Mouse (Mus musculus) stomach, embryonic 16.5 days (tissue): ENCODE measurements at regions not wholly inside any gene's neighbourhood (a gene's known extent, or its start where the extent isn't known, plus 50 kb on each side); places are given as distances from the start of the nearest gene placed in this dataset.

Experiments
- ATAC-seq: fragments of 200-750 bp; cut with Nextera tagmentation; 2 replicates; pipeline ENCODE4 v1.8.0; 2017; ENCODE audit warnings: moderate number of reproducible peaks, moderate TSS enrichment; ENCODE audit not compliant: insufficient read depth, low FRiP score
- H3K27ac ChIP-seq: fragments of 300-500 bp; sonication (generic); 2 replicates; pipeline ENCODE4 v1.5.1; 2014; ENCODE audit warnings: low read length
- H3K27me3 ChIP-seq: fragments of 300-500 bp; sonication (generic); 2 replicates; pipeline ENCODE4 v1.6.1; 2014; ENCODE audit warnings: low read length, control low read depth, mixed read lengths; ENCODE audit not compliant: control insufficient read depth, insufficient read depth
- H3K36me3 ChIP-seq: fragments of 300-500 bp; sonication (generic); 2 replicates; pipeline ENCODE4 v1.6.1; 2014; ENCODE audit warnings: low read length; ENCODE audit not compliant: control insufficient read depth, insufficient read depth
- H3K4me1 ChIP-seq: fragments of 300-500 bp; sonication (generic); 2 replicates; pipeline ENCODE4 v1.6.1; 2014; ENCODE audit warnings: low read length, control low read depth, mixed read lengths; ENCODE audit not compliant: control insufficient read depth, insufficient read depth
- H3K4me2 ChIP-seq: fragments of 300-500 bp; sonication (generic); 2 replicates; pipeline ENCODE4 v1.6.1; 2014; ENCODE audit warnings: low read depth, low read length, mixed read lengths
- H3K4me3 ChIP-seq: fragments of 300-500 bp; sonication (generic); replicated peaks from 2 replicates; pipeline ENCODE4 v1.5.1; 2014; ENCODE audit warnings: mild to moderate bottlenecking, low read length
- H3K9ac ChIP-seq: fragments of 300-500 bp; sonication (generic); 2 replicates; pipeline ENCODE4 v1.6.1; 2014; ENCODE audit warnings: low read length
- H3K9me3 ChIP-seq: fragments of 300-500 bp; sonication (generic); replicated peaks from 2 replicates; pipeline ENCODE4 v1.6.1; 2016; ENCODE audit warnings: low read length, control low read depth; ENCODE audit not compliant: control insufficient read depth
- WGBS: fragments of 180-500 bp; shearing (Covaris S2); extraction: QIAGEN DNeasy Blood & Tissue Kit; methylation state at CpG from one replicate; pipeline ENCODE4 v1.1.7; 2014; 5-methylcytosine and 5-hydroxymethylcytosine counted together

- H3K27ac ChIP-seq, result no peak overlapping the region
- no peak overlapping the region for H3K4me2 ChIP-seq
- no peaks in the 10 kb centered on the region for H3K36me3 ChIP-seq
- H3K27me3 ChIP-seq, result no peaks in the 10 kb centered on the region
- ATAC-seq, result no peak
- no peak overlapping the region for H3K9ac ChIP-seq
- H3K9me3 ChIP-seq, result no peaks in the 10 kb centered on the region
- no peak overlapping the region for H3K4me3 ChIP-seq
- no peaks in the 10 kb centered on the region for H3K4me1 ChIP-seq
- WGBS, result 75% methylated on average over 10 of the region's 10 CpGs
These were observed 176.8 kb upstream of the Arl4c start for GRCm38 (mm10) chr1:88878831-88879230.

DNA sequence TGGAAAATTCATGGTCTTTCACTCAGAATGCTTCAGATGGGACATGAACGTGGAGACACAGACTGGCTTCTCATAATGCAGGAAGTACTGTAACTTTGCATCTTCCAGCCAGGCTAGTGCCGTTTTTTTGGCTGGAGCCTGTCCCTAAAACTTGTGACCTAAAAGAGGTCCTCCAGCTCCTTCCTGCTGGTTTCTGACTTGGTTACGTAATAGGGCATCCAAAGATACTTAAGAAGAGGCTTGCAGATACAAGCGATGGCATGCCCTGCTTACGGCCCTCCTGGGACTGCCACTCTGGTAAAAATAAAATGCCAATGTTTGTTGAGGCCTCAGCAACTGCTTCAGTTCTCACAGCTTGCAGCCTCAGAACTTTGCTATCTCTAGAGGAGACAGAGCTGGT is 177.3 kb upstream of the Arl4c start:
- no peak overlapping the region for H3K4me2 ChIP-seq
- H3K9me3 ChIP-seq, result no peaks in the 10 kb centered on the region
- H3K4me3 ChIP-seq, result no peak overlapping the region
- H3K36me3 ChIP-seq, result no peaks in the 10 kb centered on the region
- H3K27ac ChIP-seq, result no peak overlapping the region
- H3K9ac ChIP-seq, result no peak overlapping the region
- WGBS, result 68% methylated on average over 5 of the region's 5 CpGs
- ATAC-seq, result no peak
- H3K4me1 ChIP-seq, result no peaks in the 10 kb centered on the region
- H3K27me3 ChIP-seq, result no peaks in the 10 kb centered on the region

DNA sequence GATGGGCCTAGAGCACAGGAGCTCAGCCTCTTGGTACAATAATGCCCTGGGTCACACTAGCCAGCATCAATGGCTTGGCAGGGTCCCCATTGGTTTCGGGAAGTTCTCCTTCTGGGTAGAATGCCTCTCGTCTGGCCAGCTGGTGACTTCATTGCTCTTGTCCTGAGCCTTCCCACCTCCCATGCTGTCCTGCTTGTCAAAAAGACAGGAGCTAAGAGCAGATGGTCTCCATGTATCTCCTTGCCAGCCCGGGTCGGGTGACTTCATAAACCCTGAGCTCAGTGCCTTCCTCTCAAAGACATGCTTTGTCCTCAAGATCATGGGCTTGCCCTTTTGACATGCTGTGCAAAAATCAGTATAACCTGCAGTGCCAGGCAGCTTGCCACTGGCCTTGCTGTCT is 179.2 kb upstream of the Sh3bp4 start:
- no peak overlapping the region for H3K27ac ChIP-seq
- no peak overlapping the region for H3K9ac ChIP-seq
- no peak for ATAC-seq
- H3K4me3 ChIP-seq, result no peak overlapping the region
- H3K27me3 ChIP-seq, result no peaks in the 10 kb centered on the region
- H3K36me3 ChIP-seq, result no peaks in the 10 kb centered on the region
- no peaks in the 10 kb centered on the region for H3K9me3 ChIP-seq
- H3K4me1 ChIP-seq, result no peaks in the 10 kb centered on the region
- no peak overlapping the region for H3K4me2 ChIP-seq
- WGBS, result 79% methylated on average over 4 of the region's 4 CpGs

DNA sequence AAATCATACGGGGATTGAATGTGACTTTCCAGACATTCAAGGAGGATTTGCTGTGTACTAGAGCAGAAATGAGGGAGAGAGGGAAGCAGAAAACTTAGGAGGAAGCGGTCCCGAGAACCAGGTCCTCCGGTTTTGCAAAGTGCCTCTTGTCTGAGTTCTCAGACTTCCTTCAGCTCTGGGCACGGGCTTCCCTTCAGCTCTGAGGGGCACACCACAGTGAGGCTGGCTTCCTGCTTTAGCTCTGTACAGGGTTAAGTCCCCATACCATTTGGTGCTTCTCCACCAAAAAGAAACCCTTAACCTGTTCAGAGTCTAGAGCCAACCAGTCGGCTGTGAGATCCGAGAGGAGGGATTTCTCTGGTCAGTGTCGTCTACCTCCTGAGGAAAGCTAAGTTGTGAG is 167.8 kb upstream of the Sh3bp4 start:
- WGBS, result 78% methylated on average over 8 of the region's 8 CpGs
- Histone ChIP-seq H3K27me3 (no peaks in the 10 kb centered on the region), H3K4me2 (no peak overlapping the region), H3K9me3 (no peaks in the 10 kb centered on the region), H3K4me3 (no peak overlapping the region), H3K27ac (no peak overlapping the region), H3K9ac (no peak overlapping the region), H3K4me1 (no peaks in the 10 kb centered on the region), H3K36me3 (no peaks in the 10 kb centered on the region)
- ATAC-seq, result no peak

GRCm38 (mm10) chr1:88907766-88908463 is 162.3 kb upstream of the Sh3bp4 start:
- WGBS, result 87% methylated on average over 14 of the region's 14 CpGs
- ATAC-seq, result no peak
- H3K27ac ChIP-seq, result no peak overlapping the region

GRCm38 (mm10) chr1:88908683-88909082 is 161.5 kb upstream of the Sh3bp4 start:
- H3K27me3 ChIP-seq, result no peaks in the 10 kb centered on the region
- H3K9ac ChIP-seq, result no peak overlapping the region
- H3K27ac ChIP-seq, result no peak overlapping the region
- no peak for ATAC-seq
- no peaks in the 10 kb centered on the region for H3K36me3 ChIP-seq
- H3K4me1 ChIP-seq, result no peaks in the 10 kb centered on the region
- no peak overlapping the region for H3K4me2 ChIP-seq
- no peaks in the 10 kb centered on the region for H3K9me3 ChIP-seq
- WGBS, result 36% methylated on average over 8 of the region's 8 CpGs
- H3K4me3 ChIP-seq, result no peak overlapping the region

More at GRCm38 (mm10) chr1:88907766-88908463, 162.3 kb upstream of the Sh3bp4 start:
- Histone ChIP-seq H3K9me3 (no peaks in the 10 kb centered on the region), H3K4me2 (no peak overlapping the region), H3K9ac (no peak overlapping the region), H3K27me3 (no peaks in the 10 kb centered on the region), H3K4me3 (no peak overlapping the region), H3K36me3 (no peaks in the 10 kb centered on the region), H3K4me1 (no peaks in the 10 kb centered on the region)

- Histone ChIP-seq H3K36me3 (no peaks in the 10 kb centered on the region), H3K4me2 (no peak overlapping the region), H3K9me3 (no peaks in the 10 kb centered on the region), H3K9ac (no peak overlapping the region), H3K4me1 (no peaks in the 10 kb centered on the region), H3K27ac (no peak overlapping the region), H3K27me3 (no peaks in the 10 kb centered on the region), H3K4me3 (no peak overlapping the region)
- ATAC-seq, result no peak
- 76% methylated on average over 4 of the region's 4 CpGs for WGBS
These were observed 160.9 kb upstream of the Sh3bp4 start for GRCm38 (mm10) chr1:88909314-88909713.

DNA sequence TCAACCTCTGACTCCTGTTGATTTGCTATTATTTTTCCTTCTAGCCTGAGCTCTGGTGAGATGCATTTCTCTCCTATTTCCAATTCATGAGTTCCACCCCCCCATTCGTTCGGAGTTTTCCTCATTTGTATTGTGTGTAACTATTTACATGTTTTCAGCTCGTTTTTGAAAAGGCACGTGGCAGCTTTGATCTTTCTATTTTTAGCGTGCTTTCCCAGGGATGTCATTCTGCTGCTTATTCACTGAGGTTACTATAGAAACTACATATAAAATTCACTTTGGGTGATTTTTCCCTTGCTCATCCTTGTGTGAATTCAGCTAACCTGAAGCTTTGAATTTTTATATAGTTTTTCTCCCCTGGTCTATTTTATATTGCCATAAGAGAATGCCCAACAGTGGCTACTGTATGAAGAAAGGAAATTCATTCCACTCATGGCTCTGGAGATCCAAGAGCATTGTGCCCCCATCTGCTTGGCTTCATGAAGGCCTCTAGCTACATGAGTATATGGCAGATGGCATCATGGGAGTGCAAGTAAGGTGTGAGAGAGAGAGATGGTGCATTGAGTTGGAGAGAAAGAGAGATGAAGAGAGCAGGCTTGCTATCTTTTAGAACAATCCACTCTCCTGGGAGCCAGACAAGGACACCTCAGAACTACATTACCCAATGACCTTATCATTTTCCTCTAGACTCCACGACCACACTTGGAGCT is 160.2 kb upstream of the Sh3bp4 start:
- no peaks in the 10 kb centered on the region for H3K9me3 ChIP-seq
- H3K36me3 ChIP-seq, result no peaks in the 10 kb centered on the region
- no peaks in the 10 kb centered on the region for H3K27me3 ChIP-seq
- H3K27ac ChIP-seq, result no peak overlapping the region
- WGBS, result 66% methylated on average over 6 of the region's 6 CpGs
- H3K4me1 ChIP-seq, result no peaks in the 10 kb centered on the region
- H3K4me2 ChIP-seq, result no peak overlapping the region
- ATAC-seq, result no peak
- no peak overlapping the region for H3K9ac ChIP-seq
- H3K4me3 ChIP-seq, result no peak overlapping the region

GRCm38 (mm10) chr1:88911724-88912123 is 158.5 kb upstream of the Sh3bp4 start:
- Histone ChIP-seq H3K27me3 (no peaks in the 10 kb centered on the region), H3K4me2 (no peak overlapping the region), H3K36me3 (no peaks in the 10 kb centered on the region), H3K4me3 (no peak overlapping the region), H3K9ac (no peak overlapping the region), H3K4me1 (no peaks in the 10 kb centered on the region), H3K9me3 (no peaks in the 10 kb centered on the region), H3K27ac (no peak overlapping the region)
- 69% methylated on average over 5 of the region's 5 CpGs for WGBS
- ATAC-seq, result no peak
